Mouse (Mus musculus): ENCODE measurements around the gene Klhl10. TPM values are rescaled to one million over a fixed set of nuclear protein-coding genes. Genes with fewer than 3 reads are reported as not detected.

Klhl10 gene
- polyA plus RNA-seq (2015; fragmentation: Nextera tagmentation; extraction: Ambion mirVana) = 0.51 and 0.59 TPM in 2 replicates

DNA sequence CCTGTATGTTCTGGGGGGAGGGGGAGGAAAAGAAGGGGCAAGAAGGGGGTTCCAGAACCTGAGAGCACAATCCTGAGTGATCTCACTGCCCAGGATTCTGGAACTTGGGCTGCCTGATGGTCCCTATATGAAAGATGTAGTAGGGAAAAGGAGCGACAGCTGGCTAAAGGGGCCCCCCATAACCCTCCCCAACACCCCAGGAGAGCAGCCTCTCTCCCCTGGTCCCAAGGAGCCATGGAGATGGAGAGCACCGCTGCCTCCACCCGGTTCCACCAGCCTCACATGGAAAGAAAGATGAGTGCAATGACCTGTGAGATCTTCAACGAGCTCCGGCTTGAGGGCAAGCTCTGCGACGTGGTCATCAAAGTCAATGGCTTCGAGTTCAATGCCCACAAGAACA, at the start of gene Klhl10, which contains the start of gene Nt5c3b:
Gene Klhl10 (plus strand): TSS at position 121 of the 400 bp plus-strand sequence.
Gene Nt5c3b (minus strand): TSS at position 12 of the 400 bp plus-strand sequence.
- H3K9ac ChIP-seq = peak within 1 kb of the TSS; percentile 65
- no peaks in the 10 kb centered on the region for H3K27me3 ChIP-seq (replicated peaks)
- H3K4me1 ChIP-seq = peaks cover 12% of the 10 kb centered on the region; the same call in 1 of the 2 replicates
- no peak for ATAC-seq (ENCODE audit: insufficient read depth, low FRiP score, low read depth)
- H3K36me3 ChIP-seq = peaks cover 9% of the 10 kb centered on the region
- H3K4me3 ChIP-seq (replicated peaks) = peak within 1 kb of the TSS; percentile 67
- peak within 1 kb of the TSS; percentile 76 for H3K4me2 ChIP-seq
- WGBS = 83% methylated on average over 8 of the region's 8 CpGs
- H3K27ac ChIP-seq = peak within 1 kb of the TSS; percentile 37; the same call in 1 of the 2 replicates
- no peaks in the 10 kb centered on the region for H3K9me3 ChIP-seq

DNA sequence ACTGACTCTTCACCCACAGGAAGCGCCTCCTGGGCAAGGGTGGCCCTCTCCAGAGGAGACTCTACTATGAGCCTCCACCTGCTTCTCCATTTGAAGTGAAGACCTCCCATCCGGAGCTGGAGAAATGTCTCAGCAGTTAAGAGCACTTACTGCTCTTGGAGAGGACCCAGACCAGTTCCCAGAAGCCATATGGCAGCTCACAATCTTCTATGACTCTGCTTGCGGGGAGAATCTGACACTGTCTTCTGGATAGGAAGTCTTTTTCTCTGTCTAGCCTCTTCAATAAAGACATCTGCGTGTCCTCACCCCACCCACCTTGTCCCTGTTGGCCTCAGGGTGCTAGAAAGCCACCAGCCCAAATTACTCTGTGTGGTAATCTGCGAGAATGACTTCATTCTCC, 48.8 kb upstream of the Klhl10 start:
- no peak overlapping the region for H3K4me2 ChIP-seq
- H3K4me3 ChIP-seq (replicated peaks) = no peak overlapping the region
- WGBS = 75% methylated on average over 5 of the region's 5 CpGs
- no peaks in the 10 kb centered on the region for H3K9me3 ChIP-seq
- no peaks in the 10 kb centered on the region for H3K27me3 ChIP-seq (replicated peaks)
- peaks cover 84% of the 10 kb centered on the region for H3K4me1 ChIP-seq
- H3K9ac ChIP-seq = no peak overlapping the region
- no peak overlapping the region for H3K27ac ChIP-seq
- no peaks in the 10 kb centered on the region for H3K36me3 ChIP-seq
- ATAC-seq (ENCODE audit: insufficient read depth, low FRiP score, low read depth) = no peak

DNA sequence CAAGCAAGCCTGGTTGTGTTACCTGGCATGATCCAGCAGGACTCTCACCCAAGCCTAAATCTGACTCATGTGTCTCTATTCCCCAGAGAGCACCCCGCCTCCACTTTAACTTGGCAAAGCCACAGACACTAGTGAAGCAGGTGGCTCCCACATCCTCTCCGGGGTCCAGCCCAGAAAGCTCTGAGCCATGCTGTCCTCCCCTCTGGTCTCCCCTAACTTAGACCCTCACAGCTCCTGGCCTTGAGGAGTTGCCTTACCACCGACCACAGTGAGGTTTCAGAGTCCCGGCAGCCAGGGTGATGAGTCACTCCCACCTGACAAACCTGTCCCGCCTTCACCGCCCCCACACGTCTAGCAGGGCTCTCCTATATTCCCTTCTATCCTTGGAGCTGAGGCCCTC, 48.0 kb upstream of the Klhl10 start:
- 48% methylated on average over 7 of the region's 7 CpGs for WGBS
- Histone ChIP-seq H3K36me3 (no peaks in the 10 kb centered on the region), H3K4me3 (replicated peaks) (no peak overlapping the region), H3K4me2 (peak overlapping the region; percentile 77; the same call in 1 of the 2 replicates), H3K9me3 (no peaks in the 10 kb centered on the region), H3K4me1 (peaks cover 84% of the 10 kb centered on the region), H3K27me3 (replicated peaks) (no peaks in the 10 kb centered on the region), H3K27ac (peak overlapping the region; percentile 42; the same call in 1 of the 2 replicates), H3K9ac (no peak overlapping the region)
- no peak for ATAC-seq (ENCODE audit: insufficient read depth, low FRiP score, low read depth)

DNA sequence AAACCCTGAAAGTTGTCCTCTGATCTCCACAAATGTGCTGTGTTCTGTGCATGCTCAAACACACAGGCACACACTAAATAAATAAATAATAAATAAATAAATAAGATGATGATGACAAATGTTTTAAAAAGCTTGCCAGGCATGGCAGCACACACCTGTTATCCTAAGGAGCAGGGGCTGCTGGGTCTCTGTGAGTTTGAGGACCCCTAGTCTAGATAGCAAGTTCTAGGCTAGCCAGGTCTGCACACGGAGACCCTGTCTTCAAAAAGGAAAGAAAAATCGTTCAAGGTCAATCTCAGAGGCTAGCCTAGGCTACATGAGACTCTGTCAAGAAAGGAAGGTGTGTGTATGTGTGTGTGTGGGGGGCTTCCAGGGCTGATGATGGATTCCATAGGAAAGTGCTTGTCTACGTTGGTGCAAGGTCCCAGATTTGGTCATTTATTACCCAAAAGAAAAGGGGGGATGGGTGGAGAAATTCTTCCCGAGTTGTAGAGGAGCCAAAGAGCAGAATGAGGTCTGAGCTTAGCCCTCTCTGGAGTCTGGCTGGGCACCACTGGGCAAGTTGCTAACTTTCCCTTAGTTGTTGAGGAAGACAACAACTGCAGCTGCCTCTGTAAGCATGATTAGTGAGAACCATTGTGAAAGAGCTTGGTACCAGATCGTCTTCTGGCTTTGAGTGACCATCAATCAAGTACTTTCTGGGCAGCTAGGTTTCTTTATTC, 47.2 kb upstream of the Klhl10 start:
- H3K4me1 ChIP-seq = peaks cover 80% of the 10 kb centered on the region
- H3K4me3 ChIP-seq (replicated peaks) = peak overlapping the region; percentile 89
- H3K27ac ChIP-seq = peak overlapping the region; percentile 97
- H3K36me3 ChIP-seq = no peaks in the 10 kb centered on the region
- WGBS = 52% methylated on average over 5 of the region's 5 CpGs
- H3K4me2 ChIP-seq = peak overlapping the region; percentile 77
- H3K9me3 ChIP-seq = no peaks in the 10 kb centered on the region
- no peak for ATAC-seq (ENCODE audit: insufficient read depth, low FRiP score, low read depth)
- H3K9ac ChIP-seq = no peak overlapping the region
- no peaks in the 10 kb centered on the region for H3K27me3 ChIP-seq (replicated peaks)

DNA sequence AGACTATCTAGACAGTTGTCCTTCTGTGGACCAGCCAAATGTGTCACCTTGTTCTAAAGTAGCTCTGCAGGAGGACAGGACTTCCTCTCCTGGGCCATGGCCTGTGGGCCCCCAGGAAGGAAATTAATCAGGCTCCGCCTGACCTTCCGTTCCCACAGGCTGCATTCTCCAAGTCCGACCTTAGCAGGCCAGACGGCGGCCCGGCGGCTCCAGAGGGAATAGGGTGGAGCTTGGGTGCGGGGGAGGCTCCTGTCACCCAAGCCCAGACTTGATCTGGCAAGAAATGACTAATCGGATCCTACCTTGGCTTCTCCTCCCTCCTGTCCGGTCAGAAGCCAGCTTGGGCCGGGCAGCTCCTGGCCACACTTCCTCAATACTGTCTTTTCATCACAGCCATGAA, 46.5 kb upstream of the Klhl10 start:
- Histone ChIP-seq H3K9me3 (no peaks in the 10 kb centered on the region), H3K9ac (no peak overlapping the region), H3K4me1 (peaks cover 80% of the 10 kb centered on the region), H3K4me2 (peak overlapping the region; percentile 77), H3K27me3 (replicated peaks) (no peaks in the 10 kb centered on the region), H3K36me3 (no peaks in the 10 kb centered on the region), H3K27ac (peak overlapping the region; percentile 97), H3K4me3 (replicated peaks) (peak overlapping the region; percentile 89)
- no peak for ATAC-seq (ENCODE audit: insufficient read depth, low FRiP score, low read depth)
- WGBS = 23% methylated on average over 11 of the region's 11 CpGs

DNA sequence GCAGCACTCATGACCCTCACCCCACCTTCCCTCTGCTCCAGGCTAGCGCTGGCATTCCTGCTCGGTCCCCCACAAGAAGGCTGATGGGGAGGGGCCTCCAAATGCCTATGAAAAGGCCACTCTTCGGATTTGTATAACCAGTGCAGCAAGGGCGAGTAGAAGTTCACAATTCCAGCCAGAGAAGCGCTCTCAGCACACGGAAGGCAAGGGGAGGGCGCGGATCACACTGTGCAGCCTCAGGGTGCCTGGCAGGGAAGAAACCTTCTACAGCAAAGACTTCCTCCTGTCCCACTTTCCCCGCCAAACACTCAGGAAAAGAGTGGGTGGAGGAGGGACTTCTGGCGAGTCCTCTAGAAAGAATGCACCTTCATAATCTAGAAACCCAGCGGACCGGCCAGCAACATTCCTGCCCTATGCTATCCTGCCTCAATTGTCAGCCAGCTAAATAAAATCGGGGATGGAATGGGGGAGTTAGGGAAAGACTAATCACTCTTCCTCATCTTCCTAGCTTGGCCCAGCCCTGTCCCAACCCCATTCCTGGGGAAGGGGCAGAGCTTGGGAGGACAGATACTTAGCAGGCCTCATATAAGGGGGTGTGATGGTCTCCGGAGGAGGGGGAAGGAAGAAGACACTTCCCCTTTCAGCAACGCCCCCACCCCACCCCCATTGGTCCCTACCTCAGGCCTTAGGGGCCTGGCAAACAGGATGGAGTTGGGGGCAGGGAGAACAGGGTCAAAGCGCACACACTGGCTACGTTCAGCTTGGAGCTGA, 45.7 kb upstream of the Klhl10 start:
- ATAC-seq (ENCODE audit: insufficient read depth, low FRiP score, low read depth) = no peak
- H3K36me3 ChIP-seq = no peaks in the 10 kb centered on the region
- no peaks in the 10 kb centered on the region for H3K27me3 ChIP-seq (replicated peaks)
- H3K9me3 ChIP-seq = no peaks in the 10 kb centered on the region
- peak overlapping the region; percentile 88; the same call in 1 of the 2 replicates for H3K9ac ChIP-seq
- H3K4me3 ChIP-seq (replicated peaks) = peak overlapping the region; percentile 89
- peak overlapping the region; percentile 97 for H3K27ac ChIP-seq
- WGBS = 23% methylated on average over 17 of the region's 17 CpGs
- peak overlapping the region; percentile 77 for H3K4me2 ChIP-seq
- peaks cover 72% of the 10 kb centered on the region for H3K4me1 ChIP-seq

DNA sequence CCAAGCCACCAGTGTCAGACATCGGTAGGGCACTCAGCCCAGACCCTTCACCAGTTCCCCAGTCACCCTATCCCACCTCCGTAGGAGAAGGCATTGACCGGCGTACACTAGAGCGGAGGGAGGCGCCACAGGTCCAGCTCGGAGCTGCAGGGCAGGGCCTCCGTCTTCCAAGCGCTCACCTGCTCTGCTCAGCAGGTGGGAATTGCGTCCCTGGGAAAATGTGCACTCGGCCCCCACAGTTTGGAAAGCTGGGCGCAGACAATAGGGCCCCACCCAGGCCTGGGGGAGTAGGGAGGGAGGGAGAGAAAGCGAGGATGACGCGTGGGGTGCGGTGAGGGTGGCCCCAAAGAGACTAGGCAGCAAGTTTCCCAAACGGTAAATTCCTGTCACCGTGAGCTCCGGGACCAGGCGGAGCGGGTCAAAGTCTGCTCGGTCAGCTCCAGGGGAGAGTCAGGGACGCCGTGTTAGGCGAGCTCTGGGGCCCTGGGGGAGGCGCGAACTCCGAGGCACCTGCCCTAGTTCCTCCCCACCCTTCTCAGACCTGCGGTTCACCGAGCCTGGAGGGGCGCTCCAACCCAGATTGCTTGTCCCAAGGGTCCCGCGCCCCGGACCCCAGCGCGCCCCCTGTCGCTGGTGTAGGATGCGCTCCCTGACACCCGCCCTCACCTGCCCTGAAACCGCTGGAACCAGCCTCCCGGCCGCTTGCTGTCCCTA, 44.7 kb upstream of the Klhl10 start:
- no peaks in the 10 kb centered on the region for H3K27me3 ChIP-seq (replicated peaks)

DNA sequence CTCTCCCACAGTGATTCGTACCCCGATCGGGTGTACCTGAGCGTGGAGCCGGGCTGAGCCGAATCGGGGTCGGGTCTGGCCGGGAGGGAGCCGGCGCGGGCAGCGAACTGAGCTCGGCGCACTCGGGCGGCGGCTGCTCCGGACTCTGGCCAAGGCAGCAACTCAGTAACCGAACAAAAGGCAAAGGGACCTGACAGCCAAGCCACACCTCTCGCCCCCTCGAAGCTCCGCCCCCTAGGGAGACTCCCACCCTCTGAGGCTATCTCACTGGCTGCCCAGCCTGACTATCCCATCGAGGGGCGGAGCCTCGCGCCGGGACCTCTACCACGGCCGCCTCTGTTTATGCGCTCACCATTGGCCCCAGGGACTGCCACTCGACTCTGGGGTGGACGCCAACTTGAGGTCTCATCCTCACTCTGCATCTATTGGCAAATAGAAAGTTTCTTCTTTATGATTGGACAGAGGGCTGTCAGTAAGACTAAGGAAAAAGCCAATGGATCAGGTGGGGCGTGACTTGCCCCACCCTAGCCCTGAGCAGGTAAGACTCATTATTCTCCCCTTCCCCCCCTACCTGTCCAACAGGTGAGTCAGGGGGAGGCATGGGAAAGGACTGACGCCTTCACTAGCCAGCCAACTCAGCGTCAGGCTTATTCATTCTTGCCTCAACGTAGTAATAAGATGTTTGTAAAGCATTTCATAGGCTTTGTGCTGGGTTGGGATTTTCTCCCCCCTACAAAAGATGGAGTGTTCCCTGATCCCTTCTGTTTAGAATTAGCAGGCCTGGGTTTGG, 43.9 kb upstream of the Klhl10 start, which contains the start of gene Jup:
Gene Jup (minus strand): TSS at position 164 of the 790 bp plus-strand sequence.
- Histone ChIP-seq H3K4me1 (peaks cover 71% of the 10 kb centered on the region), H3K27me3 (replicated peaks) (no peaks in the 10 kb centered on the region), H3K4me3 (replicated peaks) (peak within 1 kb of the TSS; percentile 89), H3K9me3 (no peaks in the 10 kb centered on the region), H3K36me3 (no peaks in the 10 kb centered on the region), H3K9ac (peak within 1 kb of the TSS; percentile 88), H3K27ac (peak within 1 kb of the TSS; percentile 97), H3K4me2 (peak within 1 kb of the TSS; percentile 77)
- WGBS = 1% methylated on average over 37 of the region's 37 CpGs
- peak; percentile 97 for ATAC-seq (ENCODE audit: insufficient read depth, low FRiP score, low read depth)

More for the DNA sequence above, 44.7 kb upstream of the Klhl10 start:
- no peaks in the 10 kb centered on the region for H3K9me3 ChIP-seq
- H3K4me3 ChIP-seq (replicated peaks) = peak overlapping the region; percentile 89
- peak overlapping the region; percentile 88 for H3K9ac ChIP-seq
- no peak; the same call in 1 of the 2 replicates for ATAC-seq (ENCODE audit: insufficient read depth, low FRiP score, low read depth)
- WGBS = 2% methylated on average over 42 of the region's 42 CpGs
- H3K36me3 ChIP-seq = no peaks in the 10 kb centered on the region
- peak overlapping the region; percentile 77 for H3K4me2 ChIP-seq
- peak overlapping the region; percentile 97 for H3K27ac ChIP-seq
- peaks cover 66% of the 10 kb centered on the region for H3K4me1 ChIP-seq

DNA sequence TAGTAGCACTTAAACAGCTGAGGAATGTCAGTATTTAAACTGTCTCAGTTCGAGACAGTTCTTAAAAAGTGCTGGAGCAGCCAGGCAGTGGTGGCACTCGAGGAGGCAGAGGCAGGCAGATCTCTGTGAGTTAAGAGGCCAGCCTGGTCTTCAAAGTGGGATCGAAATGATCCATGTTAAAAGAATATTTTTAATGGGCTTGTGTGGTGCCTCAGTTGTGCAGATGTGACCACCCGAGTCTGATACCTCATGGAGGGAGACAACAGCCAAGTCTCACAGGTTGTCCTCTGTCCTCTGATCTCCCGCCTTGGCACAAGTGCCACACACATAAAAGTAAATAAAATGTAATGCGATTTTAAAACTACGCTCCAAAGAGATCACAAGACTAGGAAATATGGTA, 43.2 kb upstream of the Klhl10 start:
- WGBS = 86% methylated on average over 7 of the region's 7 CpGs
- H3K27ac ChIP-seq = peak overlapping the region; percentile 78
- ATAC-seq (ENCODE audit: insufficient read depth, low FRiP score, low read depth) = no peak

DNA sequence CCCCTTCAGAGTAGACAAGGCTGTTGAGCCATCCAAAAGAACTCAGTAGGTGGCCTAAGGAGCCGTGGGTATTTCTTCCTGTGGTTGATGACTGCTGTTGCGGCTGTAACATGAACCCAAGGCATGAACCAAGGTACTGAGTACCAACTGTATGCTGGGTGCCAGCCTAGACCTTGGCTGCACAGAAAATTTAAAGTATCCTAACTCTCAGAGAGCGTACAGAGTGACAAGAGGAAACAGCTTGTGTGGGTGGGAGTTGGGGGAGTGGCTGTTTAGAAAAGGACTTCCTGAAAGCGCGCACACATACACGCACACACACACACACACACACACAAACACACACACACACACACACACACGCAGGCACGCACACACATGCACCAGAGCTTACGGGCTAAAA, 42.4 kb upstream of the Klhl10 start:
- Histone ChIP-seq H3K9ac (no peak overlapping the region), H3K4me3 (replicated peaks) (no peak overlapping the region), H3K4me1 (peaks cover 67% of the 10 kb centered on the region), H3K4me2 (no peak overlapping the region), H3K36me3 (no peaks in the 10 kb centered on the region), H3K9me3 (no peaks in the 10 kb centered on the region), H3K27ac (peak overlapping the region; percentile 40; the same call in 1 of the 2 replicates), H3K27me3 (replicated peaks) (no peaks in the 10 kb centered on the region)
- no peak for ATAC-seq (ENCODE audit: insufficient read depth, low FRiP score, low read depth)
- WGBS = 63% methylated on average over 9 of the region's 9 CpGs

More for the DNA sequence above, 43.2 kb upstream of the Klhl10 start:
- Histone ChIP-seq H3K4me1 (peaks cover 72% of the 10 kb centered on the region), H3K27me3 (replicated peaks) (no peaks in the 10 kb centered on the region), H3K9me3 (no peaks in the 10 kb centered on the region), H3K4me2 (peak overlapping the region; percentile 47; the same call in 1 of the 2 replicates), H3K4me3 (replicated peaks) (no peak overlapping the region), H3K9ac (no peak overlapping the region), H3K36me3 (no peaks in the 10 kb centered on the region)
